Mouse (Mus musculus): ENCODE data around the gene Phldb2. TPM values are rescaled to one million over a fixed set of nuclear protein-coding genes. Genes with fewer than 3 reads are reported as not detected.

Phldb2 gene
- polyA plus RNA-seq, 1 experiment, result 1.8 TPM

DNA sequence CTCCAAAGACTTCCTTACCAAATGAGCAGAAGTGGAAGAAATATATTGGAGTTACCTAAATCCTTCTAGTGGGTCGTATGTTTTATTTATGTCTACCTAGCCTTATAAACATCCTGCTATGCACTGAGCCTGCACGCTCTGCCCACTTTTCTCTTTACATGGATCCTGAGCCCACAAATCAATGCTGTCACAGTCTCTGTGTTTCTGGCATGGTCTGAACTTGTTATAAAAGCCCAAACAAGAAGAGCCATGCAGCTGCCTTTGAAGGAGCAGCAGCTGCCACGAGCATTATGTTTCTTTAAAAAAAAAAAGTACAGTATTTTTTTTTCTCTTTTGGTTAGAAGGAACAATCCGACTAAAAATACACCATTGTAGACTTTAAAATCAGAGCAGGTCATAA is 186.0 kb downstream of the Phldb2 start:
- TF ChIP-seq POLR2A (IDR thresholded peaks at IDR 0.05; ENCODE audit: control insufficient read depth, extremely low read depth, insufficient read depth, low read length, poor library complexity) (no peak), CTCF (IDR thresholded peaks at IDR 0.05; ENCODE audit: borderline replicate concordance, control insufficient read depth, extremely low read depth, insufficient read depth, low read length, poor library complexity) (no peak)
- H3K4me3 ChIP-seq (ENCODE audit: control insufficient read depth, insufficient read depth, low read length), result no peak overlapping the region
- WGBS, result 63% methylated on average over 4 of the region's 4 CpGs
- no peaks in the 10 kb centered on the region for H3K4me1 ChIP-seq (replicated peaks; ENCODE audit: control insufficient read depth, insufficient read depth, low read length)
- no peak for DNase-seq
- no peaks in the 10 kb centered on the region for H3K36me3 ChIP-seq (ENCODE audit: control insufficient read depth, insufficient read depth, low read length)
- H3K27me3 ChIP-seq (ENCODE audit: control insufficient read depth, insufficient read depth, low read length), result no peaks in the 10 kb centered on the region
- no peak overlapping the region for H3K27ac ChIP-seq (ENCODE audit: control insufficient read depth, insufficient read depth, low read length)

DNA sequence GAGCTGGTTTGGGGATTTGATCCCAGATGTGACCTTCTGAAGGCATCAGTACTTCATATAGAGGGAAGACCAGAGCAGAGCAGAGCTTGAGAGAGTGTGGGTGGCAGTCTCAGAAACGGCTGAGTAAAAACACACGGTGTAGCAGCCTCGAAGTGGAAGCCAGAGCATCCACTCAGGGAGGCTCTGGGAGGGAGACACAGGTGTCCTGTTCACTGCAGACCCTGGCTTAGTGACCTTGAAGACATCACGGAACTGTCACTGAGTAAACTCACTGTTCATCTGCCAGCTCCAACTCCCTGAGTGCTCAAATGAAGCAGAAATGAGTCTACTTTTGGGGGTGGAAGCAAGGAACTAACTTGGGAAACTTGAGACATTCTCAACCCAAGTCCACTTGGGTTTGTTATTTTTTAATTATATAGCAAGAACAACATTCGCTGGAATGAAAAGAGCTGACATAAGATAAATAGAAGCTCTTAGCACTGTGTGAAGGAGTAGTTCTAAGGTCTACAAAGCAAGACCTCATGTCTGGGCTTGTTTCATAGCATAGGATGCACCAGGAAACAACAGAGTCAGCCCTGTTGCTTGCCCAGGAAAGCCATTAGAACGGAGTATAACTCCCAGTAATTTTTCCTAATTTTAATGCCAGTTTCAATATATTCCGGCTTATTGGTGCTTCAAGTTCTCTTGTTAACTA is 187.4 kb downstream of the Phldb2 start:
- 91% methylated on average over 7 of the region's 7 CpGs for WGBS
- no peak overlapping the region for H3K27ac ChIP-seq (ENCODE audit: control insufficient read depth, insufficient read depth, low read length)

DNA sequence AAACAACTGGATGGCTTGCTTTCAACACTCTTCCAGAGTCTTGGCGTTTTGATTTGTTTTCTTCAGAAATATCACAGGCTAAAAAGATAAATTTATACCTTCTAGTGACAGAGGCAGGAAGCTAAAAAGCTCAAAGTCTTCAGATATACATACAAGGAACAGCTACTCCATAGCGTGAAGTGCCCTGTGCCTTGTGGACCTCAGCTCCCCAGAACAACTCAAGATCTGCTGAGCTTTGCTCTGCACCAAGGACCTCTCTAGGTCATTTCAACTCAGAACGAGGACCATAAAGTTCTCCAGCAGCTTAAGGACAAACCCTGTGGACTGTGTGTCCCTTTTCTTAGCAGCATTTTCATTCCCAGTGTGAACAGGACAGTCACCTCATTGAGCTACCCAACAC is 188.3 kb downstream of the Phldb2 start:
- H3K36me3 ChIP-seq (ENCODE audit: control insufficient read depth, insufficient read depth, low read length), result no peaks in the 10 kb centered on the region
- no peak overlapping the region for H3K27ac ChIP-seq (ENCODE audit: control insufficient read depth, insufficient read depth, low read length)
- no peak overlapping the region for H3K4me3 ChIP-seq (ENCODE audit: control insufficient read depth, insufficient read depth, low read length)
- no peaks in the 10 kb centered on the region for H3K4me1 ChIP-seq (replicated peaks; ENCODE audit: control insufficient read depth, insufficient read depth, low read length)
- H3K27me3 ChIP-seq (ENCODE audit: control insufficient read depth, insufficient read depth, low read length), result no peaks in the 10 kb centered on the region
- 81% methylated on average over 3 of the region's 3 CpGs for WGBS
- TF ChIP-seq CTCF (IDR thresholded peaks at IDR 0.05; ENCODE audit: borderline replicate concordance, control insufficient read depth, extremely low read depth, insufficient read depth, low read length, poor library complexity), result no peak
- no peak for TF ChIP-seq POLR2A (IDR thresholded peaks at IDR 0.05; ENCODE audit: control insufficient read depth, extremely low read depth, insufficient read depth, low read length, poor library complexity)
- DNase-seq, result no peak

More for the DNA sequence above, 187.4 kb downstream of the Phldb2 start:
- Histone ChIP-seq H3K4me3 (ENCODE audit: control insufficient read depth, insufficient read depth, low read length) (no peak overlapping the region), H3K36me3 (ENCODE audit: control insufficient read depth, insufficient read depth, low read length) (no peaks in the 10 kb centered on the region), H3K27me3 (ENCODE audit: control insufficient read depth, insufficient read depth, low read length) (no peaks in the 10 kb centered on the region), H3K4me1 (replicated peaks; ENCODE audit: control insufficient read depth, insufficient read depth, low read length) (no peaks in the 10 kb centered on the region)
- DNase-seq, result no peak
- TF ChIP-seq POLR2A (IDR thresholded peaks at IDR 0.05; ENCODE audit: control insufficient read depth, extremely low read depth, insufficient read depth, low read length, poor library complexity), result no peak
- no peak for TF ChIP-seq CTCF (IDR thresholded peaks at IDR 0.05; ENCODE audit: borderline replicate concordance, control insufficient read depth, extremely low read depth, insufficient read depth, low read length, poor library complexity)

DNA sequence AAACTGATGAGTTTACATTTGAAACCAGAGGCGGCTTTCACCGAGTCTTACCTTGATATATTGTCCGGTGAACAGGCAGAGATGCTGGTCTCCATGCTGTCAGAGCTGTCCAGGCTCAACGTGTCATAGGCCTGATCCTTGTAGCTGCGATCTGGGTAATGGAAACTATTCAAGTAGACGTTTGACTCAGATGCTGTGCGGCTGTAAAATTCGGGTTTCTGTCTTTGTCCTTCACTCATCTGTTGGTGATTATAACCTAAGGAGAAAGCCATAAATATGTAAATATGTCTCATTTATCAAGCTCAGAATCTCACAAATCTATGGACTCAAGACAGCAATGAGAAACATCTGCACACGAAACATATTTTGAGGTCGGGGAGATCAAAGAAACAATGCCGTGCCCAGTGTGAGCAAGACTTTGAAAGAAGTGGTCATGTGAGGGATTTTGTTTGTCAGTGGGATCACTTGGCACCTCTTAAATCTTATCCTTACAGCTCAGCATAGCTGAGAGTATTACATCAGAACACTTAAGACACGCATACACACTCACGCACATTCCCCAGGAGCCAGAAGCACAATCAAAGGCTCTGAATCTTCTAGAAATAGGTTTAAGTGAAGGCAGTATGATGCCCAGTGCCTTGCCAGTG is 190.4 kb downstream of the Phldb2 start:
- 90% methylated on average over 13 of the region's 13 CpGs for WGBS
- no peak for DNase-seq
- H3K4me1 ChIP-seq (replicated peaks; ENCODE audit: control insufficient read depth, insufficient read depth, low read length), result no peaks in the 10 kb centered on the region
- no peaks in the 10 kb centered on the region for H3K27me3 ChIP-seq (ENCODE audit: control insufficient read depth, insufficient read depth, low read length)
- no peak overlapping the region for H3K4me3 ChIP-seq (ENCODE audit: control insufficient read depth, insufficient read depth, low read length)
- no peak overlapping the region for H3K27ac ChIP-seq (ENCODE audit: control insufficient read depth, insufficient read depth, low read length)
- TF ChIP-seq CTCF (IDR thresholded peaks at IDR 0.05; ENCODE audit: borderline replicate concordance, control insufficient read depth, extremely low read depth, insufficient read depth, low read length, poor library complexity), result no peak
- no peaks in the 10 kb centered on the region for H3K36me3 ChIP-seq (ENCODE audit: control insufficient read depth, insufficient read depth, low read length)

DNA sequence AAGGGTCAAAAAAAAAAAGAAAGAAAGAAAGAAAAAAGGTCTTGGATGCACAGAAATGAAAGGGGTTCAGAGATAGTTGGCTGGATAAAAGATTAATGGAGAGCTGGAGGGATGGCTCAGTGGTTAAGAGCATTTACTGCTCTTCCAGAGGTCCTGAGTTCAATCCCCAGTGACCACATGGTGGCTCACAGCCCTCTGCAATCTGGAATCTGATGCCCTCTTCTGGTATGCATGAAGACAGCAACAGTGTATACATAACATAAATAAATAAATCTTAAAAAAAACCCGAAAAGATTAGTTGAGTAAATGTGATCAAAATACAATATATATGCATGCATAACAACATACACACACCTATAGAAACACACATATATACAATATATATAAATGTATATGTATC is 192.0 kb downstream of the Phldb2 start:
- DNase-seq, result no peak
- no peak for TF ChIP-seq POLR2A (IDR thresholded peaks at IDR 0.05; ENCODE audit: control insufficient read depth, extremely low read depth, insufficient read depth, low read length, poor library complexity)
- no peak for TF ChIP-seq CTCF (IDR thresholded peaks at IDR 0.05; ENCODE audit: borderline replicate concordance, control insufficient read depth, extremely low read depth, insufficient read depth, low read length, poor library complexity)
- no peak overlapping the region for H3K4me3 ChIP-seq (ENCODE audit: control insufficient read depth, insufficient read depth, low read length)
- H3K36me3 ChIP-seq (ENCODE audit: control insufficient read depth, insufficient read depth, low read length), result no peaks in the 10 kb centered on the region
- H3K27ac ChIP-seq (ENCODE audit: control insufficient read depth, insufficient read depth, low read length), result no peak overlapping the region
- no peaks in the 10 kb centered on the region for H3K4me1 ChIP-seq (replicated peaks; ENCODE audit: control insufficient read depth, insufficient read depth, low read length)
- 85% methylated on average over 1 of the region's 1 CpGs for WGBS
- no peaks in the 10 kb centered on the region for H3K27me3 ChIP-seq (ENCODE audit: control insufficient read depth, insufficient read depth, low read length)

DNA sequence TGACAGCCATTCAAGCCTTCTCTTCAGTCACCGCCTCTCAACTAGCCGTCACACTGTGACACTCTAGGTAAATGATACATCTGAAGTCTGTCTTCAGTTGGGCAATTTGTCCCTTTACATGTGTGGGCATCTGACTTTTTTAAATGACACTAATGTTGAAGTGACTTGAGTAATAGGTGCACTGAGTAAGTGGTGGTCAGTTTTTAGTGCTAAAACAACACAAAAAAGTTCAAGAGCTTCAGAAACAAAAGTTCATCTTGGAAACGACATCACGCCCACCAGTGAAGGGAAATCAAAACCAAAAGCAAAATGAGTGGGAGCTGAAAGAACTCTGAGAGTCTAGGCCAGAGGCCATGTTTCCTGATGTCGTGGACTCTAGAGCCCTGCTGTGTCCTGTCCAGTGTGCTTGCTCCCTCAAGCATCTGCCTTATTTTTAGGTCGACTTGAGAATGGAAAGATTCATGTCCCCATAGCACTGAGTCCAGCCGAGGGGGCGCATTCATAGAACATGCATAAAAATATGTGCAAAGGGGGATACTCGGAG is 194.6 kb downstream of the Phldb2 start:
- no peak for TF ChIP-seq CTCF (IDR thresholded peaks at IDR 0.05; ENCODE audit: borderline replicate concordance, control insufficient read depth, extremely low read depth, insufficient read depth, low read length, poor library complexity)
- TF ChIP-seq POLR2A (IDR thresholded peaks at IDR 0.05; ENCODE audit: control insufficient read depth, extremely low read depth, insufficient read depth, low read length, poor library complexity), result no peak
- H3K27me3 ChIP-seq (ENCODE audit: control insufficient read depth, insufficient read depth, low read length), result no peaks in the 10 kb centered on the region
- no peak overlapping the region for H3K27ac ChIP-seq (ENCODE audit: control insufficient read depth, insufficient read depth, low read length)
- WGBS, result 79% methylated on average over 9 of the region's 9 CpGs
- no peaks in the 10 kb centered on the region for H3K36me3 ChIP-seq (ENCODE audit: control insufficient read depth, insufficient read depth, low read length)
- no peaks in the 10 kb centered on the region for H3K4me1 ChIP-seq (replicated peaks; ENCODE audit: control insufficient read depth, insufficient read depth, low read length)
- no peak overlapping the region for H3K4me3 ChIP-seq (ENCODE audit: control insufficient read depth, insufficient read depth, low read length)
- no peak for DNase-seq

All from thymus, adult 2 months (tissue).